Mouse (Mus musculus): ENCODE data around the gene Ssr2. TPM values are rescaled to one million over a fixed set of nuclear protein-coding genes. Genes with fewer than 3 reads are reported as not detected.

Ssr2 gene
- total and polyA plus RNA-seq, 3 experiments = 346 to 377 (median 364) TPM

- DNase-seq (ENCODE audit: extremely low read depth) = no peak
- Histone ChIP-seq H3K36me3 (replicated peaks in 1 of 2; ENCODE audit: control insufficient read depth in 1 of 2, insufficient read depth in 1 of 2, low read length in 1 of 2) (peaks cover 30 to 53% of the 10 kb centered on the region in 2 experiments), H3K9ac (ENCODE audit: insufficient read depth, low read depth) (no peak overlapping the region), H3K27me3 (replicated peaks) (no peaks in the 10 kb centered on the region), H3K4me1 (ENCODE audit: control insufficient read depth in 1 of 2, insufficient read depth in 2 of 2) (peaks cover 7 to 28% of the 10 kb centered on the region in 2 experiments; a peak in 3 of 4 replicates), H3K27ac (ENCODE audit: insufficient read depth, low read depth) (no peak overlapping the region), H3K9me3 (replicated peaks; ENCODE audit: low read length) (no peaks in the 10 kb centered on the region), H3K4me2 (ENCODE audit: insufficient read depth, low read depth, poor library complexity, severe bottlenecking) (no peak overlapping the region), H3K79me2 (replicated peaks; ENCODE audit: control insufficient read depth, extremely low read depth, insufficient read depth, poor library complexity, severe bottlenecking) (peaks cover 14% of the 10 kb centered on the region), H3K4me3 (replicated peaks in 1 of 3; ENCODE audit: low read depth in 2 of 3, low read length in 2 of 3, poor library complexity in 1 of 3) (no peak overlapping the region)
- in situ Hi-C loops (cut with MboI; ENCODE audit: low pct_ligation_motif_present, low pct_unique_long_range_greater_than_20kb, low sequenced_read_pairs) = loop anchor here (10.0 kb wide), 1 partner anchor 200 kb away; no protein-coding TSS in a partner anchor
- dilution Hi-C loops (cut with MboI; ENCODE audit: extremely low pct_ligation_motif_present, extremely low pct_unique_long_range_greater_than_20kb, low sequenced_read_pairs) = no loop called here
- TF ChIP-seq TCF12 (IDR thresholded peaks at IDR 0.05; ENCODE audit: low read depth, low read length) (no peak), SIN3A (IDR thresholded peaks at IDR 0.05; ENCODE audit: low read length) (no peak), MAFK (IDR thresholded peaks at IDR 0.05; ENCODE audit: insufficient replicate concordance, low read length) (no peak), HCFC1 (IDR thresholded peaks at IDR 0.05; ENCODE audit: low read depth, low read length) (no peak), CTCF (conservative IDR thresholded peaks at IDR 0.05 in 1 of 2, IDR thresholded peaks at IDR 0.05 in 1 of 2; ENCODE audit: low read depth in 2 of 2, low read length in 2 of 2) (no peak), POLR2AphosphoS2 (IDR thresholded peaks at IDR 0.05; ENCODE audit: low read depth, low read length) (no peak), RAD21 (IDR thresholded peaks at IDR 0.05; ENCODE audit: low read depth, low read length) (no peak), MAX (IDR thresholded peaks at IDR 0.05; ENCODE audit: low read length) (no peak), USF1 (IDR thresholded peaks at IDR 0.05; ENCODE audit: low read depth, low read length) (no peak), EP300 (IDR thresholded peaks at IDR 0.05; ENCODE audit: low read length) (no peak), E2F4 (IDR thresholded peaks at IDR 0.05; ENCODE audit: insufficient replicate concordance, low read depth, low read length) (no peak), ZC3H11A (IDR thresholded peaks at IDR 0.05; ENCODE audit: low read depth, low read length) (no peak), ZMIZ1 (IDR thresholded peaks at IDR 0.05; ENCODE audit: low read depth, low read length) (no peak), UBTF (IDR thresholded peaks at IDR 0.05; ENCODE audit: low read depth, low read length) (no peak), GABPA (IDR thresholded peaks at IDR 0.05; ENCODE audit: insufficient replicate concordance, low read depth, low read length) (no peak), BHLHE40 (IDR thresholded peaks at IDR 0.05; ENCODE audit: low read depth, low read length) (no peak), JUND (conservative IDR thresholded peaks at IDR 0.05; ENCODE audit: low read depth, low read length) (no peak), ETS1 (conservative IDR thresholded peaks at IDR 0.05; ENCODE audit: low read depth, low read length) (no peak), RCOR1 (conservative IDR thresholded peaks at IDR 0.05; ENCODE audit: low read depth, low read length) (no peak), NELFE (IDR thresholded peaks at IDR 0.05; ENCODE audit: low read depth, low read length) (no peak)
Observed at GRCm38 (mm10) chr3:88555069-88555605, 20.5 kb upstream of the Ssr2 start.

GRCm38 (mm10) chr3:88555731-88556130 lies 19.9 kb upstream of the Ssr2 start:
- dilution Hi-C loops (cut with MboI; ENCODE audit: extremely low pct_ligation_motif_present, extremely low pct_unique_long_range_greater_than_20kb, low sequenced_read_pairs) (no loop called here), in situ Hi-C loops (cut with MboI; ENCODE audit: low pct_ligation_motif_present, low pct_unique_long_range_greater_than_20kb, low sequenced_read_pairs) (loop anchor here (10.0 kb wide), 1 partner anchor 199 kb away; no protein-coding TSS in a partner anchor)
- H3K9me3 ChIP-seq (replicated peaks; ENCODE audit: low read length) = no peaks in the 10 kb centered on the region
- TF ChIP-seq HCFC1 (IDR thresholded peaks at IDR 0.05; ENCODE audit: low read depth, low read length) = no peak
- no peak for TF ChIP-seq SIN3A (IDR thresholded peaks at IDR 0.05; ENCODE audit: low read length)
- TF ChIP-seq CHD2 (IDR thresholded peaks at IDR 0.05; ENCODE audit: low read length) = no peak
- no peak for TF ChIP-seq MYC (IDR thresholded peaks at IDR 0.05; ENCODE audit: low read depth, low read length)
- no peak for TF ChIP-seq MAZ (IDR thresholded peaks at IDR 0.05; ENCODE audit: low read depth, low read length)
- no peak for TF ChIP-seq CHD1 (IDR thresholded peaks at IDR 0.05; ENCODE audit: low read depth, low read length)
- no peak for TF ChIP-seq POLR2A (IDR thresholded peaks at IDR 0.05; ENCODE audit: low read depth, low read length)
- TF ChIP-seq NELFE (IDR thresholded peaks at IDR 0.05; ENCODE audit: low read depth, low read length) = no peak
- no peak for TF ChIP-seq KAT2A (IDR thresholded peaks at IDR 0.05; ENCODE audit: insufficient replicate concordance, low read length)
- TF ChIP-seq MAX (IDR thresholded peaks at IDR 0.05; ENCODE audit: low read length) = no peak
- no peak for TF ChIP-seq MAFK (IDR thresholded peaks at IDR 0.05; ENCODE audit: insufficient replicate concordance, low read length)
- TF ChIP-seq ZNF384 (IDR thresholded peaks at IDR 0.05; ENCODE audit: low read depth, low read length) = no peak
- TF ChIP-seq USF1 (IDR thresholded peaks at IDR 0.05; ENCODE audit: low read depth, low read length) = no peak
- no peak overlapping the region for H3K4me2 ChIP-seq (ENCODE audit: insufficient read depth, low read depth, poor library complexity, severe bottlenecking)
- peaks cover 7 to 28% of the 10 kb centered on the region in 2 experiments; a peak in 3 of 4 replicates for H3K4me1 ChIP-seq (ENCODE audit: control insufficient read depth in 1 of 2, insufficient read depth in 2 of 2)
- no peaks in the 10 kb centered on the region for H3K27me3 ChIP-seq (replicated peaks)
- H3K4me3 ChIP-seq (replicated peaks in 1 of 3; ENCODE audit: low read depth in 2 of 3, low read length in 2 of 3, poor library complexity in 1 of 3) = no peak overlapping the region
- H3K27ac ChIP-seq (ENCODE audit: insufficient read depth, low read depth) = no peak overlapping the region
- H3K79me2 ChIP-seq (replicated peaks; ENCODE audit: control insufficient read depth, extremely low read depth, insufficient read depth, poor library complexity, severe bottlenecking) = peaks cover 14% of the 10 kb centered on the region
- peaks cover 33 to 54% of the 10 kb centered on the region in 2 experiments for H3K36me3 ChIP-seq (replicated peaks in 1 of 2; ENCODE audit: control insufficient read depth in 1 of 2, insufficient read depth in 1 of 2, low read length in 1 of 2)
- DNase-seq (ENCODE audit: extremely low read depth) = no peak
- no peak overlapping the region for H3K9ac ChIP-seq (ENCODE audit: insufficient read depth, low read depth)

Data from CH12.LX (cell line).